Comparison of ENCODE assay signal across 14 mouse cellular contexts in genomic region chr3:101117386-101117749, GRCm38 (mm10). TPM values are rescaled to one million over a fixed set of nuclear protein-coding genes. Genes with fewer than 3 reads are reported as not detected.
DNase-seq lines count a peak whose midpoint lies in the region; ATAC-seq and TF ChIP-seq lines count a peak whose summit lies in the region.
"Had no signal": no experiment of that assay in that cellular context is flagged by ENCODE, and none has a peak within 500 bp of the region (broad histone marks: within the 10 kb centered on the region; RNA-seq: fewer than 3 reads in every experiment).

No protein-coding gene starts in this region.

- peaks cover 13% of the 10 kb centered on the region for H3K4me1 ChIP-seq in hindbrain, embryonic 13.5 days (replicated peaks)
- no peaks in the 10 kb centered on the region for H3K4me1 ChIP-seq in hindbrain, embryonic 12.5 days
- H3K4me1 ChIP-seq in embryonic facial prominence, embryonic 13.5 days, result peaks cover 17% of the 10 kb centered on the region
- no peaks in the 10 kb centered on the region for H3K4me1 ChIP-seq in hindbrain, postnatal 0 days (ENCODE audit: insufficient read depth, low read length)
- no peaks in the 10 kb centered on the region for H3K4me1 ChIP-seq in midbrain, postnatal 0 days (ENCODE audit: insufficient read depth, low read length)

- 0 out of 2 replicates have a peak, but pooled peaks cover 2% of the 10 kb centered on the region for H3K27me3 ChIP-seq in hindbrain, embryonic 13.5 days
- no peaks in the 10 kb centered on the region for H3K27me3 ChIP-seq in hindbrain, embryonic 12.5 days
- no peaks in the 10 kb centered on the region for H3K27me3 ChIP-seq in embryonic facial prominence, embryonic 13.5 days
- H3K27me3 ChIP-seq in hindbrain, postnatal 0 days (ENCODE audit: insufficient read depth, low read length), result no peaks in the 10 kb centered on the region
- no peaks in the 10 kb centered on the region for H3K27me3 ChIP-seq in midbrain, postnatal 0 days (ENCODE audit: insufficient read depth, low read length)

- H3K9ac ChIP-seq in hindbrain, embryonic 13.5 days, result no peak overlapping the region
- no peak overlapping the region for H3K9ac ChIP-seq in hindbrain, embryonic 12.5 days
- H3K9ac ChIP-seq in embryonic facial prominence, embryonic 13.5 days, result no peak overlapping the region
- H3K9ac ChIP-seq in hindbrain, postnatal 0 days (replicated peaks; ENCODE audit: low read length), result no peak overlapping the region
- no peak overlapping the region for H3K9ac ChIP-seq in midbrain, postnatal 0 days (replicated peaks; ENCODE audit: low read length, poor library complexity, severe bottlenecking)

- no peak overlapping the region for H3K27ac ChIP-seq in hindbrain, embryonic 13.5 days
- H3K27ac ChIP-seq in hindbrain, embryonic 12.5 days, result no peak overlapping the region
- 0 out of 2 replicates have a peak overlapping the region, but pooled peaks have one; percentile 48 for H3K27ac ChIP-seq in embryonic facial prominence, embryonic 13.5 days
- no peak overlapping the region for H3K27ac ChIP-seq in hindbrain, postnatal 0 days
- H3K27ac ChIP-seq in midbrain, postnatal 0 days (ENCODE audit: low read depth, low read length), result peak overlapping the region; percentile 27

- no peaks in the 10 kb centered on the region for H3K36me3 ChIP-seq in hindbrain, embryonic 13.5 days
- no peaks in the 10 kb centered on the region for H3K36me3 ChIP-seq in hindbrain, embryonic 12.5 days
- no peaks in the 10 kb centered on the region for H3K36me3 ChIP-seq in embryonic facial prominence, embryonic 13.5 days
- H3K36me3 ChIP-seq in hindbrain, postnatal 0 days (ENCODE audit: insufficient read depth, low read length), result no peaks in the 10 kb centered on the region
- no peaks in the 10 kb centered on the region for H3K36me3 ChIP-seq in midbrain, postnatal 0 days (ENCODE audit: insufficient read depth, low read length)

- TF ChIP-seq CTCF in hindbrain, postnatal 0 days (IDR thresholded peaks at IDR 0.05; ENCODE audit: low read depth), result no peak
- no peak for TF ChIP-seq CTCF in midbrain, postnatal 0 days (IDR thresholded peaks at IDR 0.05)

- H3K4me2 ChIP-seq in hindbrain, embryonic 13.5 days, result no peak overlapping the region
- no peak overlapping the region for H3K4me2 ChIP-seq in hindbrain, embryonic 12.5 days (replicated peaks)
- H3K4me2 ChIP-seq in embryonic facial prominence, embryonic 13.5 days, result no peak overlapping the region
- no peak overlapping the region for H3K4me2 ChIP-seq in hindbrain, postnatal 0 days (ENCODE audit: low read depth, low read length)
- no peak overlapping the region for H3K4me2 ChIP-seq in midbrain, postnatal 0 days (ENCODE audit: low read depth, low read length, poor library complexity, severe bottlenecking)

- H3K9me3 ChIP-seq in hindbrain, embryonic 13.5 days, result no peaks in the 10 kb centered on the region
- 0 out of 2 replicates have a peak, but pooled peaks cover 4% of the 10 kb centered on the region for H3K9me3 ChIP-seq in hindbrain, embryonic 12.5 days (replicated peaks)
- no peaks in the 10 kb centered on the region for H3K9me3 ChIP-seq in embryonic facial prominence, embryonic 13.5 days
- no peaks in the 10 kb centered on the region for H3K9me3 ChIP-seq in hindbrain, postnatal 0 days (ENCODE audit: low read length)
- H3K9me3 ChIP-seq in midbrain, postnatal 0 days (ENCODE audit: low read length), result no peaks in the 10 kb centered on the region

- 93% methylated on average over 8 of the region's 8 CpGs for WGBS in hindbrain, embryonic 13.5 days
- 89% methylated on average over 8 of the region's 8 CpGs for WGBS in hindbrain, embryonic 12.5 days
- 86% methylated on average over 8 of the region's 8 CpGs for WGBS in embryonic facial prominence, embryonic 13.5 days
- WGBS in hindbrain, postnatal 0 days, result 90% methylated on average over 8 of the region's 8 CpGs
- 93% methylated on average over 8 of the region's 8 CpGs for WGBS in midbrain, postnatal 0 days

- peak; percentile 39; the same call in 1 of the 2 replicates for ATAC-seq in hindbrain, embryonic 13.5 days (ENCODE audit: low FRiP score)
- no peak for ATAC-seq in hindbrain, embryonic 12.5 days (ENCODE audit: low FRiP score)
- no peak for ATAC-seq in embryonic facial prominence, embryonic 13.5 days (ENCODE audit: insufficient number of reproducible peaks, insufficient read depth, low FRiP score, low TSS enrichment, low read depth)
- peak; percentile 55; the same call in 1 of the 2 replicates for ATAC-seq in hindbrain, postnatal 0 days
- no peak; the same call in 1 of the 2 replicates for ATAC-seq in midbrain, postnatal 0 days (ENCODE audit: low FRiP score)

- no peak overlapping the region for H3K4me3 ChIP-seq in hindbrain, embryonic 13.5 days
- no peak overlapping the region for H3K4me3 ChIP-seq in hindbrain, embryonic 12.5 days
- H3K4me3 ChIP-seq in embryonic facial prominence, embryonic 13.5 days, result no peak overlapping the region
- no peak overlapping the region for H3K4me3 ChIP-seq in hindbrain, postnatal 0 days (ENCODE audit: low read length)
- no peak overlapping the region for H3K4me3 ChIP-seq in midbrain, postnatal 0 days (ENCODE audit: low read depth, low read length)

- DNase-seq in hindbrain, postnatal 0 days (ENCODE audit: low spot score), result no peak
- no peak for DNase-seq in midbrain, postnatal 0 days (ENCODE audit: low spot score)
- DNase-seq in frontal cortex, postnatal 36 days (ENCODE audit: low spot score in 2 of 2), result no peak
- DNase-seq in gastrocnemius, postnatal 25 days, result no peak
- no peak for DNase-seq in liver
- DNase-seq: adrenal gland, postnatal 14 days; cerebellum, postnatal 14 days; kidney, adult 11 months; kidney, postnatal 25 days; lung, adult 2 months; thymus, adult 18-20 months had no signal

RNA-seq across cellular contexts. Expression of gene Ptgfrn, which starts 7.3 kb away (rescaled TPM):
- 2.1 and 2.4 TPM in 2 replicates for polyA plus RNA-seq in hindbrain, embryonic 13.5 days (2015; fragmentation: Nextera tagmentation; extraction: Ambion mirVana)
- 3.2 and 3.6 TPM in 2 replicates for polyA plus RNA-seq in hindbrain, embryonic 12.5 days (2016; fragmentation: Nextera tagmentation; extraction: Ambion mirVana)
- polyA plus RNA-seq in embryonic facial prominence, embryonic 13.5 days (2015; fragmentation: Nextera tagmentation; extraction: Ambion mirVana), result 8.7 and 9.4 TPM in 2 replicates
- 51.0 and 52.5 TPM in 2 replicates for total RNA-seq in hindbrain, postnatal 0 days (2014; rRNA removed)
- polyA plus RNA-seq in hindbrain, postnatal 0 days (2015; fragmentation: Nextera tagmentation; extraction: Ambion mirVana), result 3.9 and 4.1 TPM in 2 replicates
- total RNA-seq in midbrain, postnatal 0 days (2014; rRNA removed), result 53.9 and 58.5 TPM in 2 replicates
- polyA plus RNA-seq in midbrain, postnatal 0 days (2015; fragmentation: Nextera tagmentation; extraction: Ambion mirVana), result 3.7 and 3.8 TPM in 2 replicates
- 10 to 100 TPM; 14.9 to 17.0 TPM for total RNA-seq in gastrocnemius, postnatal 25 days (2021)

Comparison
In these comparisons a context has a peak if more than half of its experiments do, and no peak if none do; other contexts are left out.
1. ATAC-seq: peak in hindbrain, embryonic 13.5 days (single experiment) and hindbrain, postnatal 0 days (single experiment); none in hindbrain, embryonic 12.5 days (single experiment), embryonic facial prominence, embryonic 13.5 days (single experiment) and midbrain, postnatal 0 days (single experiment).
2. H3K27ac ChIP-seq: peak in embryonic facial prominence, embryonic 13.5 days (single experiment) and midbrain, postnatal 0 days (single experiment); none in hindbrain, embryonic 13.5 days (single experiment), hindbrain, embryonic 12.5 days (single experiment) and hindbrain, postnatal 0 days (single experiment).